Mouse (Mus musculus): ENCODE data around the gene Ska2. TPM values are rescaled to one million over a fixed set of nuclear protein-coding genes. Genes with fewer than 3 reads are reported as not detected.

The Ska2 gene
- polyA plus RNA-seq, 1 experiment from 2014 or later: 75.9 TPM

MicroRNAs encoded within 50 kb of the gene (microRNA counts, 519-probe panel; counts per million panel counts)
- microRNA mmu-miR-301a: 7,558 counts per million, percentile 96 among the panel's probes with 10 or more counts

Small RNAs within 50 kb of the gene (microRNA-seq; reads per million reads assigned to microRNA genes)
- gene Mir301: 1,545 reads per million, percentile 83 among the genes with 10 or more reads in this experiment

Other genes starting within 250 kb of the Ska2 start
- 6.3 and 6.6 TPM in 2 replicates for gene Ypel2, start 115.5 kb upstream of the Ska2 start, polyA plus RNA-seq (2016; fragmentation: Nextera tagmentation; extraction: Ambion mirVana)
- 148 and 158 TPM in 2 replicates for gene Gdpd1, start 35.2 kb upstream of the Ska2 start, polyA plus RNA-seq (2016; fragmentation: Nextera tagmentation; extraction: Ambion mirVana)
- gene Smg8, start 22.5 kb upstream of the Ska2 start, polyA plus RNA-seq (2016; fragmentation: Nextera tagmentation; extraction: Ambion mirVana): 23.9 and 27.0 TPM in 2 replicates
- gene Prr11, start 526 bp upstream of the Ska2 start, polyA plus RNA-seq (2016; fragmentation: Nextera tagmentation; extraction: Ambion mirVana): 6.8 and 8.5 TPM in 2 replicates
- gene Trim37, start 17.8 kb downstream of the Ska2 start, polyA plus RNA-seq (2016; fragmentation: Nextera tagmentation; extraction: Ambion mirVana): 79.1 and 82.8 TPM in 2 replicates
- gene Ppm1e, start 249.8 kb downstream of the Ska2 start, polyA plus RNA-seq (2016; fragmentation: Nextera tagmentation; extraction: Ambion mirVana): 22.5 and 24.9 TPM in 2 replicates

All from neural tube, embryonic 12.5 days (tissue).